Mouse (Mus musculus): Measurements from ENCODE around the gene Ccl5.
A peak's percentile ranks its signal among the peaks of the same experiment; 100 is the strongest.

Ccl5 gene

GRCm38 (mm10) chr11:83538705-83539314 lies 8.5 kb upstream of the Ccl5 start:
- no peak for DNase-seq (ENCODE audit: low read depth, low spot score)

- DNase-seq (ENCODE audit: low read depth, low spot score), result no peak
These were observed 6.5 kb upstream of the Ccl5 start for GRCm38 (mm10) chr11:83536831-83537230.

GRCm38 (mm10) chr11:83534609-83535423 lies 4.5 kb upstream of the Ccl5 start:
- peak; percentile 16 for DNase-seq (ENCODE audit: low read depth, low spot score)

GRCm38 (mm10) chr11:83534143-83534542 lies 3.8 kb upstream of the Ccl5 start:
- no peak for DNase-seq (ENCODE audit: low read depth, low spot score)

- DNase-seq (ENCODE audit: low read depth, low spot score), result no peak
These were observed 2.9 kb upstream of the Ccl5 start for GRCm38 (mm10) chr11:83533192-83533591.

GRCm38 (mm10) chr11:83529024-83529423 lies 1.3 kb downstream of the Ccl5 start:
- DNase-seq (ENCODE audit: low read depth, low spot score), result no peak

GRCm38 (mm10) chr11:83522075-83522474 lies 8.2 kb downstream of the Ccl5 start, which contains the start of gene Heatr9:
Gene Heatr9, minus strand, starts transcription at chr11:83522175.
- no peak for DNase-seq (ENCODE audit: low read depth, low spot score)

- no peak for DNase-seq (ENCODE audit: low read depth, low spot score)
These were observed 11.9 kb downstream of the Ccl5 start for GRCm38 (mm10) chr11:83518371-83518770.

GRCm38 (mm10) chr11:83517153-83517552 lies 13.2 kb downstream of the Ccl5 start:
- DNase-seq (ENCODE audit: low read depth, low spot score), result no peak

GRCm38 (mm10) chr11:83509521-83509920 lies 20.8 kb downstream of the Ccl5 start:
- DNase-seq (ENCODE audit: low read depth, low spot score), result no peak

GRCm38 (mm10) chr11:83504308-83504707 lies 26.0 kb downstream of the Ccl5 start:
- DNase-seq (ENCODE audit: low read depth, low spot score), result no peak

- no peak for DNase-seq (ENCODE audit: low read depth, low spot score)
These were observed 34.7 kb downstream of the Ccl5 start for GRCm38 (mm10) chr11:83495571-83495970.

GRCm38 (mm10) chr11:83491488-83491887 lies 38.8 kb downstream of the Ccl5 start:
- no peak for DNase-seq (ENCODE audit: low read depth, low spot score)

Measured in brain, embryonic 18.5 days (tissue).